Mouse (Mus musculus) ES-Bruce4 (cell line): ENCODE data around the gene Aox4.

Experiments used
- CTCF ChIP-seq: IDR thresholded peaks from one replicate; pipeline ENCODE4 v1.8.1; 2011; ENCODE audit warnings: low read depth, low read length
- EP300 ChIP-seq: IDR thresholded peaks from 2 replicates; pipeline ENCODE4 v1.6.1; 2011; ENCODE audit warnings: low read depth, low read length; ENCODE audit not compliant: insufficient read depth
- POLR2A ChIP-seq: IDR thresholded peaks from one replicate; pipeline ENCODE4 v1.8.1; 2011; ENCODE audit warnings: low read length; ENCODE audit not compliant: insufficient read depth

DNA sequence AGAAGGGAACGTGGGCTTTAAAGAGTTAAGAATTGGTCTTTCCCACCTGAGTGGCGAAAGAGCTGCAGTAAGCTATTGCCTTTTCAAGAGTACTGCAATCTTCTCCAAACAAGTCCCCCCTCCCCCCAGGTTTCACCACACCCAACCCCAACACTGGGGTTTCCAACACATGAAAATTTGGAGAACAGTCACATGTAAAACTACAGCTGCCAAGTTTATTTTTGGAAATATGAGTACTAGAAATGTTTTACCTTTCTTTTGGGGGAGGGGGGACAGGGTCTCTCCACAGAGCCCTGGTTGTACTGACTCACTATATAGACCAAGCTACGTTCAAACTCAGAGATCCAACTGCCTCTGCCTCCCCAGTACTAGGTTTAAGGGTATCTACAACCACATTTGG, 15.2 kb upstream of the Aox4 start:
- TF ChIP-seq CTCF (no peak), POLR2A (no peak), EP300 (no peak)
